Mouse (Mus musculus): ENCODE measurements around the gene Clk2.

- TF ChIP-seq CTCF (IDR thresholded peaks at IDR 0.05; ENCODE audit: control insufficient read depth, insufficient read depth, insufficient replicate concordance, low read depth, low read length), result no peak
- TF ChIP-seq POLR2A (IDR thresholded peaks at IDR 0.05; ENCODE audit: control insufficient read depth, low read depth, low read length), result no peak
These were observed 42.1 kb downstream of the Clk2 start for GRCm38 (mm10) chr3:89206695-89207094.

Data from testis, adult 2 months (tissue).